Mouse (Mus musculus): ENCODE data around the gene Col7a1.

- no peak for TF ChIP-seq CTCF (IDR thresholded peaks at IDR 0.05; ENCODE audit: extremely low read depth, insufficient read depth, low read length)
- no peak for TF ChIP-seq POLR2A (IDR thresholded peaks at IDR 0.05; ENCODE audit: extremely low read depth, insufficient read depth, low read length)
Observed at GRCm38 (mm10) chr9:109030312-109030711, 76.9 kb downstream of the Col7a1 start.

Data from cortical plate, adult 2 months (tissue).